Mouse (Mus musculus) bone marrow, adult 2 months (tissue): Measurements from ENCODE around the gene Stxbp6.

ENCODE experiments used
- CTCF ChIP-seq: fragments of 200-500 bp; IDR thresholded peaks from 2 replicates; pipeline ENCODE4 v1.5.1; 2011; ENCODE audit warnings: low read length, control low read depth; ENCODE audit not compliant: control insufficient read depth, insufficient read depth
- POLR2A ChIP-seq: fragments of 200-500 bp; IDR thresholded peaks from 2 replicates; pipeline ENCODE4 v1.6.1; 2011; ENCODE audit warnings: low read depth, mild to moderate bottlenecking, control low read depth, low read length, borderline replicate concordance; ENCODE audit not compliant: control insufficient read depth

GRCm38 (mm10) chr12:45081617-45082016 is 7.1 kb upstream of the Stxbp6 start:
- TF ChIP-seq CTCF (no peak), POLR2A (no peak)
